Mouse (Mus musculus) hindbrain, embryonic 10.5 days (tissue): ENCODE results near the gene Nek7. TPM values are rescaled to one million over a fixed set of nuclear protein-coding genes. Genes with fewer than 3 reads are reported as not detected.

Source experiments
- DNase-seq: peaks from one replicate; pipeline ENCODE4 v3.0.0-alpha.2; 2017; ENCODE audit warnings: low spot score
- H3K27ac ChIP-seq: fragments of 300-500 bp; sonication (generic); 2 replicates; pipeline ENCODE4 v1.5.1; 2016; ENCODE audit warnings: mild to moderate bottlenecking, moderate library complexity
- H3K27me3 ChIP-seq: fragments of 300-500 bp; sonication (generic); 2 replicates; pipeline ENCODE4 v1.6.1; 2016; ENCODE audit warnings: mild to moderate bottlenecking; ENCODE audit not compliant: poor library complexity, insufficient read depth, severe bottlenecking
- H3K36me3 ChIP-seq: fragments of 300-500 bp; sonication (generic); 2 replicates; pipeline ENCODE4 v1.6.1; 2016; ENCODE audit warnings: mild to moderate bottlenecking, moderate library complexity
- H3K4me1 ChIP-seq: fragments of 300-500 bp; sonication (generic); replicated peaks from 2 replicates; pipeline ENCODE4 v1.6.1; 2016; ENCODE audit warnings: mild to moderate bottlenecking
- H3K4me3 ChIP-seq: fragments of 300-500 bp; sonication (generic); 2 replicates; pipeline ENCODE4 v1.5.1; 2016; ENCODE audit warnings: mild to moderate bottlenecking, moderate library complexity
- H3K9me3 ChIP-seq: fragments of 300-500 bp; sonication (generic); 2 replicates; pipeline ENCODE4 v1.6.1; 2016; ENCODE audit warnings: mild to moderate bottlenecking, moderate library complexity
- WGBS: fragments of 180-500 bp; shearing (Covaris S2); methylation state at CpG from one replicate; pipeline ENCODE4 v1.1.7; 2016; 5-methylcytosine and 5-hydroxymethylcytosine counted together
- polyA plus RNA-seq: library from polyadenylated mRNA; unstranded; fragments of >200 nt; fragmentation: Nextera tagmentation; extraction: Ambion mirVana; gene quantifications from 2 replicates; pipeline ENCODE4 v1.2.1, GENCODE M21; 2016

Nek7 gene
- polyA plus RNA-seq, 1 experiment from 2014 or later: 16.9 TPM

DNA sequence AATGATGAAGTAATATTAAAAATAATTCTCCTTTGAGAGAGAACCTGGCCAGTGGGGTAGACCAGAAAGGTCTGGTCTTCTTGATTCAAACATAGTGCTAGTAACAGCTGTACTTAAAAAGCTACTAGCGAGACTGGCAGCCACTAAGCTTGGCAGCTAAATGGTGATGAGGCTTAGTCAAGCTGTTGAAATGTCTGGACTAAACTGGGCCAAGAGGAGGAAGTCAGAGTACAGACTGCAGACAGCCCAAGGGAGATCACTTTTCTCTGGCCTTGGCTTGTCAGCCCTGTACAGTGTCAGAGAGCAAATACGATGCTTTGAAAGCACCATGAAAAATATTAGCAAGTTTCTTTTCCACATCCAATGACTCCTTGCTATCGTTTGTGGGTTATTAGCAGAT lies 2.5 kb upstream of the Nek7 start:
- Histone ChIP-seq H3K9me3 (no peaks in the 10 kb centered on the region), H3K27me3 (no peaks in the 10 kb centered on the region), H3K27ac (no peak overlapping the region), H3K36me3 (no peaks in the 10 kb centered on the region), H3K4me1 (peaks cover 17% of the 10 kb centered on the region), H3K4me3 (no peak overlapping the region)
- 88% methylated on average over 3 of the region's 3 CpGs for WGBS
- no peak for DNase-seq

DNA sequence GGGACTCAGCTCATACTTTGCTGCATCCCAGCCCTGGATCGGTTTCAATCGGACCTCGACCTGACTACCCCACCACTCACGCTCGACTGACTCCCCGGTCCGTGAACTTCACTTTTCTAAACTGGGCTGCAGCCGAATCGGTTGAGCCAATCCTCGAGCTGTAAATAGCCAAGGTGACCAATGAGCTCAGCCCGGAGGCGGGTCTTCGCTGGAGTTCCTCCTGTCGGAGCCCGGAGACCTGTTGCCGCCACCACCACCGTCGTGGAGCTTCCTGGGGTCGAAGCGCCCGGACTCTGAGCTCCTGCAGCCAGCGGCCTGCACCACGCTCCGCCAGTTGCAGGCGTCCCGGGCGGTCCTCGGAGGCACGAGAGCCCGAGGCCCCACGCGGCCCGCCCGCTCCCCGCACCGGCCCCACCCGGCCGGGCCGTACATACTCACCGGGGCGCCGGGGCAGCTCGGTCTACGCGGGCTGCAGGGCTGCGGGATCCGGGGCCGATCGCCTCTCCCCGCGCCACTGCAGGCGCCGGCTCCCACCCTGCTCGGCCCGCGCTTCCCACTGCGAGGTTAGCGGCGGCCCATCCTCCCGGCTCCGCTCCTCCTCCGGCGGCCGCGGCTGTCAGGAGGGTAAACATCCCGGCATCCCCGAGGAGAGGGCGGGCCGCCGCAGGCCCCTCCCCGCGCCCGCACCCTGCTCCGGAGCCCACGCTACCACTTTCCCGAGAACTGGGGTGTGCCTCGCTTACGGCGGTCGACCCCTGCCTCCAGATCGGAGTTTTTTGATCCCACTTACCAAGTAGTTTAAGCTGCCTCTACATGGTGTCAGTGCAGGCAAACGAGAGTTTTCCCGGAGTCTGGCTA lies 598 bp downstream of the Nek7 start:
- peaks cover 29% of the 10 kb centered on the region for H3K4me1 ChIP-seq
- no peaks in the 10 kb centered on the region for H3K9me3 ChIP-seq
- no peaks in the 10 kb centered on the region for H3K36me3 ChIP-seq
- peak; percentile 95 for DNase-seq
- peak overlapping the region; percentile 97 for H3K27ac ChIP-seq
- no peaks in the 10 kb centered on the region for H3K27me3 ChIP-seq
- H3K4me3 ChIP-seq: peak overlapping the region; percentile 92
- under 1% methylated on average over 83 of the region's 83 CpGs for WGBS

DNA sequence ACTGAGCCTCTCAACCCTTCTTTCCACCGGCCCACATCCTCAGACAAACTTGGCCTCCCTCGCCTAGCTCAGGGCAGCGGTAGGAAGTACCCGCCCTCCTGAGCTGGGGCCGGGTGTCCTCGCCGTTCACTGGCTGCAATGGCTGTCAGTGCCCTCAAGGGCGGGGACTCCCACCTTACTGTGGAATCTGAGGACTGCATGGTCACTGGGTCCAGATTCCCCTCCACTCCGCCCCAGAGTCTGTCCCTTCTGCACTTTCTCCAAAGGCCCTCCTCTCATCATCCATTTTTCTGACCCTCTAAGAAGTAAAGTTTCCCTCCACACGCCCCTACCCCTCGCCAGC lies 2.0 kb downstream of the Nek7 start:
- Histone ChIP-seq H3K36me3 (no peaks in the 10 kb centered on the region), H3K27me3 (no peaks in the 10 kb centered on the region), H3K27ac (peak overlapping the region; percentile 97), H3K9me3 (no peaks in the 10 kb centered on the region), H3K4me1 (peaks cover 29% of the 10 kb centered on the region), H3K4me3 (peak overlapping the region; percentile 92)
- peak; percentile 89 for DNase-seq
- under 1% methylated on average over 11 of the region's 11 CpGs for WGBS

DNA sequence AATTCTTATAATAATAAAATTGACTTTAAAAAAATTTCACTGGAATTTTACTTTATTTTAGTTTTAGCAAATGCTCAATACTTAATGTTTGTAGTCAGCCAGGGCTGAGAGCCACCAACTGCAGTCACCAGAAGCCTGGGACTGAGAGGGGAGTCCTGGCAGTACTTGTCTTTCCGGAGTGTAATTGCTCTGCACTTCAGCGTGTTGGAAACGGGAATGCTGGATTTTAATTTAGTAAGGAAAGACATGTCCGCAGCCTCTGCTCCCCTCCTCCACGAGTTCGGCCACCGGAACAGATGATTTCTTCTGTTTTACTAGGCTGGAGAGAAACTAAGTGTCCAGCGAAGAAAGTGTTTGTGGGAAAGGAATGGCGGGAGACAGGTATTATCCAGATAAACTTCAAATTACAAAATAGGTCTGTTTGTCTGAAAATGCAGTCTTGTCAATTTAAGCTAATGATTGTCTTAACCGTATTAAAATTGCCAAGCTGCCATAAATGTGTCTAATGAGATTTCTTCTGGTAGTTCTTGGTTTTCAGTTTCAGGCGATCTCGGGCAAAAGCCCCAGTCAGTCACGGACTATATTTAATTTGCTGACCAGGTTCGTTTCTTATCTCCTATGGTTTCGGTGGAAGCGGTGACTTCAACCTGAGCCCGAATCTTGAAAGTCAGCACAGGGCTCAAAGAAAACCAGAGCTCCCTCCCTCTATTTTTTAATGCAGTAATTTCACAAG lies 2.5 kb downstream of the Nek7 start:
- Histone ChIP-seq H3K27ac (peak overlapping the region; percentile 97), H3K9me3 (no peaks in the 10 kb centered on the region), H3K4me3 (peak overlapping the region; percentile 92), H3K4me1 (peaks cover 29% of the 10 kb centered on the region), H3K27me3 (no peaks in the 10 kb centered on the region), H3K36me3 (no peaks in the 10 kb centered on the region)
- 25% methylated on average over 17 of the region's 17 CpGs for WGBS
- no peak for DNase-seq

DNA sequence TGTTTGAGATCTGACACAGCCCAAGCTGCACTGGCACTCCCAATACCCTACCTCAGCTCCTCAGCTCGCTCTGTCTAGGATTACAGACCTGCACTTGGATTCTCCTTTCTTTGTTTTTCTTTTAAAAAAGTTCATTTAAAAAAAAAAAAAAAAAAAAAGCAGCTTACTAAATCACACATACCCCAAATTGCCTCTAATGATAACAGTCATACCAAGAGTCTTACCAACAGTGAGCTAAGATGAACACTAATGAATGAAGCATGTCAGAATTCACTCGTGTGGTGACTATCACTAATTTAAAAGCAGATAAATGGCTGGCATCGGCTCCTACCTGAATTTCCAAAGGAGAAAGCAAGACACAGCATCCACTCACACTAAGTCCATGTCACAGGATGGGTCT lies 4.6 kb downstream of the Nek7 start:
- H3K27ac ChIP-seq: no peak overlapping the region
- H3K4me3 ChIP-seq: no peak overlapping the region
- no peaks in the 10 kb centered on the region for H3K9me3 ChIP-seq
- H3K4me1 ChIP-seq: peaks cover 29% of the 10 kb centered on the region
- DNase-seq: no peak
- WGBS: 75% methylated on average over 3 of the region's 3 CpGs
- no peaks in the 10 kb centered on the region for H3K27me3 ChIP-seq
- H3K36me3 ChIP-seq: no peaks in the 10 kb centered on the region

DNA sequence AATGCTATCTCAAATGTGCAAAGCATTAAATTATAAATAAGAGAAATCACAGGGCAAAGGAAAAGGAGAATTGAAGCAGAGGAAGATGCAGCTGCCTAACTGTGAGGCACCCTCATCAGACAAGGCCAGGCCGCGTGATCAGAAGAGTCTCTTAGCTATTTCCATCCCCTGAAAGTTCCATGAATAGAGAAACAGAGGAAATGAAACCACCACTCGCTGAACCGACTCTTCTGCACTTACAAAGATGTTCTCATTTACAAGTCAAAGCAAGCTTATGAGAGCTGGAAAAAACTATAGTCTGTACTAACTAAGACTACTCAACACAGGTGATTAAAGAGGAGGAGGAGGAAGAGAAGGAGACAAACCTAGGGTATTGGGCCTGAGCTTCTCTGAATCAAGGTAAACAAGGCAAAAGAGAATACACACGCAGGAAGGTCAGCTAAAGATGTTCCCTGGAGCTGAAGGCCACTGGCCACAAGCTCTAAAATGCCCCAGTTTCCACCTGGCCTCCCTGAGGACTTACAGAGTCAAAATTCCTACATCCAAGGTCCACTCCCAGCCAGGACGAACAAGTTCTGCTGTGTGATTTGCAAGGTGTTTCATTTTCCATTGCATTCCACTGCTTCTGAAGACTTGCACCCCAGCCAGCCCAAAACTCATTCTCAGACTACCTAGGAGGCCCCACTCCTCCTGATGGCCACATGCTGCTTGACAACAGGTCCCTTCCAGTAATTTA lies 5.2 kb downstream of the Nek7 start:
- Histone ChIP-seq H3K27me3 (no peaks in the 10 kb centered on the region), H3K9me3 (no peaks in the 10 kb centered on the region), H3K27ac (no peak overlapping the region), H3K4me1 (peaks cover 23% of the 10 kb centered on the region), H3K4me3 (no peak overlapping the region), H3K36me3 (no peaks in the 10 kb centered on the region)
- WGBS: 75% methylated on average over 6 of the region's 6 CpGs
- DNase-seq: no peak

DNA sequence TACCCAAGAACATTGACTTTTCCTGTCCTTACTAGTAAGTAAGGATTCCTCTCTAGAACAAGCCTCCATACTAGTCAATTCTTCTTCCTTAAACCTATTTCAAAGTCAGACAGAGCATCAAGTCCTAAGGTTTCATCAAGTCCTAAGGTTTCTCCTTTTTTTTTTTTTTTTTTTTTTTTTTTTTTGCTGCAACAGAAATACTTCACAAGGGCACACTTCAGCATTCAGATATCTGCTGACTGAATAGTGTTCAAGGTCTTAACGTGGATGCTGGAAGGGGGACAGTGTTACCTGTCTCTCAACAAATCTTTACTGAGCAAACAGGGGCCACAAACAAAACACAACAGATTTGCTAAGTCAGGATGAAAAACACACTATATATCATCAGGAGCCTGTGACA lies 7.8 kb downstream of the Nek7 start:
- no peak overlapping the region for H3K4me3 ChIP-seq
- WGBS: 94% methylated on average over 1 of the region's 1 CpGs
- no peaks in the 10 kb centered on the region for H3K27me3 ChIP-seq
- peaks cover 9% of the 10 kb centered on the region for H3K4me1 ChIP-seq
- H3K36me3 ChIP-seq: no peaks in the 10 kb centered on the region
- no peaks in the 10 kb centered on the region for H3K9me3 ChIP-seq
- no peak overlapping the region for H3K27ac ChIP-seq
- no peak for DNase-seq

DNA sequence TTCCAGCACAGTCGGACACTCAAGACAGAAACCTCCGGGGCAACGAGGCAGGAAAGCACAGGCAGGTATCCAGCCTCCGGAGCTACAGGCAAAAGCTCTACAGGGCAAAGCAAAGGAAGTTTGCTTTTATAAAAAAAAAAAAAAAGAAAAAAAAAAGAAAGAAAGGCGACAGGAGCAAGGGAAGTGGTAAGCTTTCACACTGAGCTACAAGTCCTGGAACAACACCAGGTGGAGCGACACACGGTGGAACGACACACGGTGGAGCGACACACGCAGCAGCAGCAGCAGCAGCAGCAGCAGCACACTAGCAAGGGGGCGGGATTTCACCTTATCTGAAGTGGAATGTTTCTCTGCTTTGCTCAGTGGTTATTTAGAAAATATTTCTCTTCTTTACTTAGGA lies 10.8 kb downstream of the Nek7 start:
- 93% methylated on average over 12 of the region's 12 CpGs for WGBS
- H3K4me3 ChIP-seq: no peak overlapping the region
- no peak for DNase-seq
- no peaks in the 10 kb centered on the region for H3K36me3 ChIP-seq
- no peak overlapping the region for H3K27ac ChIP-seq
- H3K27me3 ChIP-seq: no peaks in the 10 kb centered on the region
- H3K4me1 ChIP-seq: no peaks in the 10 kb centered on the region
- H3K9me3 ChIP-seq: no peaks in the 10 kb centered on the region

DNA sequence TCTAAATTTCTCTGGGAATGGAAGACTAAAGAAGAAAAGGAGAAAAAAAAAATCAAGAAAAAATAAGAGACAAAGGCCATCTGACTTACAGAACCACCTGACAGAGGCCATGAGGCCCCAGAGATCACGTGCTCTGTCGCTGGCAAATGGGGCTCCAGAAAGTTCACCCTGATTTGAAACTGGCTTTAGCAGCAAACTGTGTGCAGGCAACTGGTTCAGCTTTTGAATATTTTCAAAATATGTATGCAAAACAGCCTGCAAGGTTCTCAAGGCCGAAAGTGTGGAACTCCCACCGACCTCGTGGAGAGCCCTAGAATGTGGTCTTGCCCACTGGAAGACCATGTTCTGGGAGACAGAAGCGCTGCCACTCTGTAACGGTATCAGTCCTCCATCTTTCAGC lies 11.6 kb downstream of the Nek7 start:
- Histone ChIP-seq H3K4me3 (no peak overlapping the region), H3K27me3 (no peaks in the 10 kb centered on the region), H3K36me3 (no peaks in the 10 kb centered on the region), H3K4me1 (no peaks in the 10 kb centered on the region), H3K9me3 (no peaks in the 10 kb centered on the region), H3K27ac (no peak overlapping the region)
- no peak for DNase-seq
- WGBS: 96% methylated on average over 7 of the region's 7 CpGs

DNA sequence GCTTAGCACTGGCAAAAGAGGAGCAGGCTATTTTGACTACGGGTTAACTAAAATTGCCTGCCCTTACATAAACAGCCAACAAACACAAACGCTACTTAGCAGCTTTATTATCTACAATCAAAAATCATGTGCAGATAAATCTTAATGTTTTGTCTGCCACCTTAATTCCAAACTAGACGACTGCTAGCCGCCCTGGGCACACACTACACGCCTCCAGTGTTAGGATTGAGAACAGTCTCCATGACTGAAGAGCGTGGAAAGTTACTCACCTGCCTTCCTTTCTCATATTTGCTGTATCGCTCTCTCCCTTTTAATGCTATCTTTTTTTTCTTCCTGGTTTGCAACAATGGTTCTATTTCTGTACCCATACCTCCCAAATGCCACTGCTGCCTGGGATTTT lies 12.1 kb downstream of the Nek7 start:
- WGBS: 90% methylated on average over 7 of the region's 7 CpGs
- Histone ChIP-seq H3K36me3 (no peaks in the 10 kb centered on the region), H3K4me3 (no peak overlapping the region), H3K27ac (no peak overlapping the region), H3K4me1 (no peaks in the 10 kb centered on the region), H3K9me3 (no peaks in the 10 kb centered on the region), H3K27me3 (no peaks in the 10 kb centered on the region)
- DNase-seq: no peak

DNA sequence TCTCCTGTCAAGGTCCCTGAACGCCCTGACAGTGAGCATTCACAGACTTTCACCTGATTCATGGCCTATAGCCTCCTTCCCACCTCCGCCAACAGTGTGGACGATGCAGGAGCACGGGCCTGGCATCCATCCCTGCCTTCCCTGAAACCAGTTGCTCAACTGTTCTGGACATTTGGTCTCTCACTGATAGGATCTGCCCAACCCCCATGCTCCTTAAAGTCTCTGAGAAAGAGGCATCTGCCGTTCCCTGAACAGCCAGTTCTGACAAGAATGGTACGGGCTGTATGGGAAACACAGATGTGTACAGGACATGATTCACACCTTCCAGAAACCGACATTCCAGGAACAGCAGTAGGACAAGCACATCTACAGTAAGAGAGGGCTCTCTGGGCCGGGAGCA lies 13.2 kb downstream of the Nek7 start:
- H3K36me3 ChIP-seq: no peaks in the 10 kb centered on the region
- no peak overlapping the region for H3K4me3 ChIP-seq
- no peak for DNase-seq
- H3K4me1 ChIP-seq: no peaks in the 10 kb centered on the region
- H3K27ac ChIP-seq: no peak overlapping the region
- H3K27me3 ChIP-seq: no peaks in the 10 kb centered on the region
- no peaks in the 10 kb centered on the region for H3K9me3 ChIP-seq
- WGBS: 88% methylated on average over 8 of the region's 8 CpGs

DNA sequence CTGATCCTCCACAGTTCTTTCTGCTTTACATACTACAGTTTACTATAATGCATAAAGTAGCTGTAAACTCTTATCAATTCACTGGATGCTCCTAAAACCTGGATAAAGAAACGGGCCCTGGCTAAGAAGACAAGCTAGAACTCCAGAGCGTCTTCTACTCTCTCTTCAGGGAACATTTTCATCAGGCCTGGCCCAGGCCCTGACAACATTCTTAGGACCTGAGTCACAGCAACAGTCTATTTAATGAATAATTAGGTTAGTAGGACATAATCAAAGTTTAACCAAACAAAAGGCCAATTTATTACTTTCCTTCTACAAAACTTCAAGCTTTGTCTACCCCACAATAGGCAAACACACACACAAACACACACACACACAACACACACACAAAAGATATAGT lies 15.2 kb downstream of the Nek7 start:
- no peak overlapping the region for H3K27ac ChIP-seq
- H3K36me3 ChIP-seq: no peaks in the 10 kb centered on the region
- H3K9me3 ChIP-seq: no peaks in the 10 kb centered on the region
- no peaks in the 10 kb centered on the region for H3K27me3 ChIP-seq
- DNase-seq: no peak
- no peaks in the 10 kb centered on the region for H3K4me1 ChIP-seq
- no peak overlapping the region for H3K4me3 ChIP-seq
- 87% methylated on average over 2 of the region's 2 CpGs for WGBS

DNA sequence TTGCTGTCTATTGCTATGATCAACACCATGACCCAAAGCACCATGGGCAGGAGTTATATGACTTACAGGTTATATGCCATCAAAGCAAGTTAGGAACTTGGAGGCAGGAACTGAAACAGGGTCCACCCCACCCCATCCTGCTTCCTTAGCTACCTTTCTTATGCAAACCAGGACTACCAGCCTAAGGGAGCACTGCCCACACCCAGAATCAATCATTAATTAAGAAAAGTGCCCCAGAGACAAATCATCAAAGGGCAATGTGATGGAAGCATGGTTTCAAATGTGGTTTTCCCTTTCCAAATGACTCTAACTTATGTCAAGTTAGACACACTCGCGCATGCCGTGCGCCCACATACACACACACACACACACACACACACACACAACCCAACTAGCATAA lies 16.0 kb downstream of the Nek7 start:
- peaks cover 4% of the 10 kb centered on the region; the same call in 1 of the 2 replicates for H3K4me1 ChIP-seq
- DNase-seq: no peak
- no peaks in the 10 kb centered on the region for H3K36me3 ChIP-seq
- no peak overlapping the region for H3K4me3 ChIP-seq
- WGBS: 93% methylated on average over 4 of the region's 4 CpGs
- H3K9me3 ChIP-seq: no peaks in the 10 kb centered on the region
- H3K27ac ChIP-seq: no peak overlapping the region
- H3K27me3 ChIP-seq: no peaks in the 10 kb centered on the region
